Mouse (Mus musculus): ENCODE data around the gene Hmox1. TPM values are rescaled to one million over a fixed set of nuclear protein-coding genes. Genes with fewer than 3 reads are reported as not detected.

Gene Hmox1
- 9.5 and 9.7 TPM in 2 replicates for polyA plus RNA-seq (2015; fragmentation: Nextera tagmentation; extraction: Ambion mirVana)

GRCm38 (mm10) chr8:75093399-75094156, at the start of gene Hmox1:
Gene Hmox1, plus strand, starts transcription at chr8:75093621.
- H3K36me3 ChIP-seq (ENCODE audit: control insufficient read depth, insufficient read depth, low read length) = no peaks in the 10 kb centered on the region
- H3K27me3 ChIP-seq (ENCODE audit: control insufficient read depth, insufficient read depth, low read depth, low read length) = no peaks in the 10 kb centered on the region
- peak within 1 kb of the TSS; percentile 58 for H3K4me3 ChIP-seq (ENCODE audit: low read depth, low read length)
- peaks cover 11% of the 10 kb centered on the region for H3K4me1 ChIP-seq (ENCODE audit: control insufficient read depth, insufficient read depth, low read length)
- H3K27ac ChIP-seq (ENCODE audit: low read length) = no peak within 1 kb of the TSS
- peak; percentile 92 for ATAC-seq
- H3K4me2 ChIP-seq (ENCODE audit: low read length) = peak within 1 kb of the TSS; percentile 93
- H3K9ac ChIP-seq (ENCODE audit: low read depth, low read length) = peak within 1 kb of the TSS; percentile 78
- WGBS = under 1% methylated on average over 36 of the region's 36 CpGs
- no peaks in the 10 kb centered on the region for H3K9me3 ChIP-seq (replicated peaks; ENCODE audit: control insufficient read depth, low read length, poor library complexity, severe bottlenecking)

- WGBS = 89% methylated on average over 1 of the region's 1 CpGs
- no peak for ATAC-seq
- Histone ChIP-seq H3K9me3 (replicated peaks; ENCODE audit: control insufficient read depth, low read length, poor library complexity, severe bottlenecking) (no peaks in the 10 kb centered on the region), H3K9ac (ENCODE audit: low read depth, low read length) (no peak overlapping the region), H3K4me1 (ENCODE audit: control insufficient read depth, insufficient read depth, low read length) (no peaks in the 10 kb centered on the region), H3K4me2 (ENCODE audit: low read length) (no peak overlapping the region), H3K36me3 (ENCODE audit: control insufficient read depth, insufficient read depth, low read length) (no peaks in the 10 kb centered on the region), H3K27ac (ENCODE audit: low read length) (no peak overlapping the region), H3K27me3 (ENCODE audit: control insufficient read depth, insufficient read depth, low read depth, low read length) (no peaks in the 10 kb centered on the region), H3K4me3 (ENCODE audit: low read depth, low read length) (no peak overlapping the region)
These were observed 47.1 kb upstream of the Hmox1 start for GRCm38 (mm10) chr8:75046303-75046702.

- 88% methylated on average over 3 of the region's 3 CpGs for WGBS
- Histone ChIP-seq H3K36me3 (ENCODE audit: control insufficient read depth, insufficient read depth, low read length) (no peaks in the 10 kb centered on the region), H3K27ac (ENCODE audit: low read length) (no peak overlapping the region), H3K4me3 (ENCODE audit: low read depth, low read length) (no peak overlapping the region), H3K27me3 (ENCODE audit: control insufficient read depth, insufficient read depth, low read depth, low read length) (no peaks in the 10 kb centered on the region), H3K9ac (ENCODE audit: low read depth, low read length) (no peak overlapping the region), H3K9me3 (replicated peaks; ENCODE audit: control insufficient read depth, low read length, poor library complexity, severe bottlenecking) (no peaks in the 10 kb centered on the region), H3K4me1 (ENCODE audit: control insufficient read depth, insufficient read depth, low read length) (no peaks in the 10 kb centered on the region), H3K4me2 (ENCODE audit: low read length) (no peak overlapping the region)
- no peak for ATAC-seq
These were observed 45.6 kb upstream of the Hmox1 start for GRCm38 (mm10) chr8:75047784-75048183.

DNA sequence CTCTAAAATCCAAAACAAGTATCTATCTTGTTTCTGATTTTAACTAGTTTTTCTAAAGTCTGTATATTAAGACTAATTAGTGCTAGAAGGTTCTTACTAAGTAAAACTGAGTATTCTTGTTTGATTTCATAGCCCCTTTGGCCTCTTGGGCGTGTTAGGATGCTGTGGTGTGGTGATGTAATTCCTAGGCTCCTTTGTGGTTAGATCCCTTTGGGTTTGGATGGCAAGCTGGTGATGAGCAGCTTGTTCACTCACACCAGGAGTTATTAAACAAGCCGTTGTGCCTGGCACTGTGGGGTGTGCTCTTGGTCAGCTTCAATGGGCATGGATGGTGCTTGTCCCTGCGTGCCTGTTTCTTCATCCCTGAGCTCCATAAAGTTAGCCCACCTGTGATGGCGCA, 40.1 kb upstream of the Hmox1 start:
- WGBS = 90% methylated on average over 4 of the region's 4 CpGs
- Histone ChIP-seq H3K36me3 (ENCODE audit: control insufficient read depth, insufficient read depth, low read length) (no peaks in the 10 kb centered on the region; the same call in 1 of the 2 replicates), H3K4me2 (ENCODE audit: low read length) (no peak overlapping the region), H3K4me1 (ENCODE audit: control insufficient read depth, insufficient read depth, low read length) (no peaks in the 10 kb centered on the region), H3K27me3 (ENCODE audit: control insufficient read depth, insufficient read depth, low read depth, low read length) (no peaks in the 10 kb centered on the region), H3K9ac (ENCODE audit: low read depth, low read length) (no peak overlapping the region), H3K27ac (ENCODE audit: low read length) (no peak overlapping the region), H3K9me3 (replicated peaks; ENCODE audit: control insufficient read depth, low read length, poor library complexity, severe bottlenecking) (no peaks in the 10 kb centered on the region), H3K4me3 (ENCODE audit: low read depth, low read length) (no peak overlapping the region)
- no peak for ATAC-seq

DNA sequence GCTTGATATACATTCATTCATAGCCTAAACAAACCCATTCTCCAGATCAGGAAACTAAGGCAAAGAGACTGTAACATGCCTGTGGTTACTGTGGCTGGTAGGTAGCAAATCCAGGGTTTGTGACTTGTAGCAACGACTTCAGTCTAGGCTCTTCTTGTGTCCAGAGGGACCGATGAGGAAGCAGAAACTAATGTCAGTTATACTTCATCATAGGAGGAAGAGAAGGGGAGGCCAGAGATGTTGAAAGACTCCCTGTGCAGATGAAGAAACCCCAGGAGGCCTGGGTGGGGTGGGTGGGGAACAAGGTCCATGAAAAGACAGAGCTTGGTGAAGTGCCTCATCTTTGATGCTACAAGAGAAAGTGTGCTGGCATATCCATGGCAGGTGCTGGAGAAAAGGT, 37.7 kb upstream of the Hmox1 start:
- no peak overlapping the region for H3K9ac ChIP-seq (ENCODE audit: low read depth, low read length)
- no peak for ATAC-seq
- H3K4me1 ChIP-seq (ENCODE audit: control insufficient read depth, insufficient read depth, low read length) = no peaks in the 10 kb centered on the region
- WGBS = 92% methylated on average over 2 of the region's 2 CpGs
- no peaks in the 10 kb centered on the region for H3K9me3 ChIP-seq (replicated peaks; ENCODE audit: control insufficient read depth, low read length, poor library complexity, severe bottlenecking)
- no peak overlapping the region for H3K27ac ChIP-seq (ENCODE audit: low read length)
- H3K4me3 ChIP-seq (ENCODE audit: low read depth, low read length) = no peak overlapping the region
- H3K4me2 ChIP-seq (ENCODE audit: low read length) = no peak overlapping the region
- H3K27me3 ChIP-seq (ENCODE audit: control insufficient read depth, insufficient read depth, low read depth, low read length) = no peaks in the 10 kb centered on the region
- no peaks in the 10 kb centered on the region; the same call in 1 of the 2 replicates for H3K36me3 ChIP-seq (ENCODE audit: control insufficient read depth, insufficient read depth, low read length)

DNA sequence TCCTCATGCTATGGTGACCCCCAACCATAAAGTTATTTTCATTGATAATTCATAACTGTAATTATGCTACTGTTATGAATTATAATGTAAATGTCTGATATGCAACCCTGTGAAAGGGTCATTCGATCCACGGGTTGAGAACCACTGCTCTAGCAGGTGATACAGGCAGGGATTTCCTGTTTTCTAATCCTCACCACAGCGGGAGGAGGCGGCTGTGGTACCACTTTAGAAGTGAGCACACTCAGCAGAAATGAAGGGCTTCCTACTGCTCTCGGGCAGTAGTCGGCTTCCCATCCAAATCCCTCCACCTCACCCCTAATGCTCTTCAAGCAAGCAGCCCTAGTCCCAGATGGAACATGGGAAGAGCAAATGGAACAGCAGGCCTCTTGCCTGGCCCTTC, 33.4 kb upstream of the Hmox1 start:
- H3K9me3 ChIP-seq (replicated peaks; ENCODE audit: control insufficient read depth, low read length, poor library complexity, severe bottlenecking) = no peaks in the 10 kb centered on the region
- H3K27me3 ChIP-seq (ENCODE audit: control insufficient read depth, insufficient read depth, low read depth, low read length) = no peaks in the 10 kb centered on the region
- H3K36me3 ChIP-seq (ENCODE audit: control insufficient read depth, insufficient read depth, low read length) = no peaks in the 10 kb centered on the region; the same call in 1 of the 2 replicates
- ATAC-seq = no peak
- no peak overlapping the region for H3K9ac ChIP-seq (ENCODE audit: low read depth, low read length)
- no peak overlapping the region for H3K4me2 ChIP-seq (ENCODE audit: low read length)
- no peak overlapping the region for H3K27ac ChIP-seq (ENCODE audit: low read length)
- no peaks in the 10 kb centered on the region for H3K4me1 ChIP-seq (ENCODE audit: control insufficient read depth, insufficient read depth, low read length)
- WGBS = 75% methylated on average over 6 of the region's 6 CpGs
- H3K4me3 ChIP-seq (ENCODE audit: low read depth, low read length) = no peak overlapping the region

DNA sequence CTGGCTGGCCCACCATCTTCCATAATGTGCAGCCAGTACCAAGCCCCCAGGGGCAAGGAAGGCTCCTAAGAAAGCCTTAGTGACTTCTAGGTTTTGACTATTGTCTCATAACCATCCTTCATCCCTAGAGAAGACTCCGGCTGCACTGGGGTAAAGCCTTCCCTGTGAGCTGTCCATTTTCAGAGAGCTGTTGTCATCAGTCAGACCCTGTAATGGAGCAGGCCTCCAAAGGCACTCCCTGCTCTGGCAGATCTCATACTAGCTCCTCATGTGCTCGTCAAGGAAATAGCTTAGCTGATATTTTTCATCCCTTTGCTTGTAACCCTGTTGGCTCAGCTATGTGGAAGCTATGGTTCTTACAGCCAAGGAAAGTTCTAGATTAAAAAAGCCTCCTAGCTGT, 32.6 kb upstream of the Hmox1 start:
- Histone ChIP-seq H3K9ac (ENCODE audit: low read depth, low read length) (no peak overlapping the region), H3K36me3 (ENCODE audit: control insufficient read depth, insufficient read depth, low read length) (peaks cover 2% of the 10 kb centered on the region; the same call in 1 of the 2 replicates), H3K9me3 (replicated peaks; ENCODE audit: control insufficient read depth, low read length, poor library complexity, severe bottlenecking) (no peaks in the 10 kb centered on the region), H3K4me3 (ENCODE audit: low read depth, low read length) (no peak overlapping the region), H3K4me1 (ENCODE audit: control insufficient read depth, insufficient read depth, low read length) (no peaks in the 10 kb centered on the region), H3K27me3 (ENCODE audit: control insufficient read depth, insufficient read depth, low read depth, low read length) (no peaks in the 10 kb centered on the region), H3K27ac (ENCODE audit: low read length) (no peak overlapping the region), H3K4me2 (ENCODE audit: low read length) (no peak overlapping the region)
- 95% methylated on average over 2 of the region's 2 CpGs for WGBS
- no peak for ATAC-seq

DNA sequence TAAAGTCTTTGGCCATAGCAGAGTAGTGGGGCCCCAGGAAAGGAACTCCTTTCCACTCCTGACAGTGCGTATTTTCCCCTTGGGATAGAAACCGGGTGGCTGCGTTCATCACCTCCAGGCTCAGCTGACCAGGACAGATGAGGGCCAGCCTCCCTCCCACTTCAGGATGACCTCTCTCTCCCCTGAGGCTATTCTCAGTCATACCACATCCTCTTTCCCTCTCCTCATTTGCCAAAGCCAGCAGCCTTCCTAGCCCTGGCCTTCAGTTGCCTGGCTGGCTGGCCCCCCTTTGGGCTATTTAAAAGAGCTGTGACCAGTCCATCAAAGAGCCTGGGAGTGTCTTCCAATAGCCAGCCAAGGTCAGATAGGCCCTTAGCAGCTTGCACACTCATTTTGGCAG, 30.1 kb upstream of the Hmox1 start:
- Histone ChIP-seq H3K27me3 (ENCODE audit: control insufficient read depth, insufficient read depth, low read depth, low read length) (no peaks in the 10 kb centered on the region), H3K4me2 (ENCODE audit: low read length) (no peak overlapping the region), H3K4me1 (ENCODE audit: control insufficient read depth, insufficient read depth, low read length) (no peaks in the 10 kb centered on the region), H3K36me3 (ENCODE audit: control insufficient read depth, insufficient read depth, low read length) (peaks cover 3% of the 10 kb centered on the region), H3K27ac (ENCODE audit: low read length) (no peak overlapping the region), H3K9ac (ENCODE audit: low read depth, low read length) (no peak overlapping the region), H3K4me3 (ENCODE audit: low read depth, low read length) (no peak overlapping the region), H3K9me3 (replicated peaks; ENCODE audit: control insufficient read depth, low read length, poor library complexity, severe bottlenecking) (no peaks in the 10 kb centered on the region)
- 82% methylated on average over 3 of the region's 3 CpGs for WGBS
- ATAC-seq = no peak

DNA sequence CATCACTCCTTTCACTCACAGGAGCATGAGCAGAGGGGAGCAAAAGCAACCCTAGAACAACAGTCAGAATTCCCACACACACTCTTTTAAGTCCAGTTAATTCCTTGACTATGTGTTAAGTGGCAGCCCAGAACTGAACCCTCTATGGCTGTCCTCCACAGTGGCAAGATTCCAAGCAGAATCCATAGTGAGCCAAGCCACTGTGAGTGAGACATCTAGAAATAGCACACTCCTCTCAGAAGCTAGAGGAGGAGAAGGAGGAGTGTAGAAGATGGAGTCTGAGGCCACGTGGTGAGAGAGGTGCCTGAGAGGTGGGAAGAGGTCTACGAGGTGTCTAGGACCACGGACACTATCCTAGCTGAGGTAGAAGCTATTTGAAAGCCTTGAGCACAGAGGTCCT, 28.6 kb upstream of the Hmox1 start:
- H3K27me3 ChIP-seq (ENCODE audit: control insufficient read depth, insufficient read depth, low read depth, low read length) = no peaks in the 10 kb centered on the region
- H3K4me3 ChIP-seq (ENCODE audit: low read depth, low read length) = no peak overlapping the region
- H3K4me2 ChIP-seq (ENCODE audit: low read length) = no peak overlapping the region
- WGBS = 91% methylated on average over 3 of the region's 3 CpGs
- no peaks in the 10 kb centered on the region for H3K4me1 ChIP-seq (ENCODE audit: control insufficient read depth, insufficient read depth, low read length)
- H3K36me3 ChIP-seq (ENCODE audit: control insufficient read depth, insufficient read depth, low read length) = peaks cover 3% of the 10 kb centered on the region; the same call in 1 of the 2 replicates
- no peak for ATAC-seq
- no peak overlapping the region for H3K9ac ChIP-seq (ENCODE audit: low read depth, low read length)
- H3K27ac ChIP-seq (ENCODE audit: low read length) = no peak overlapping the region
- H3K9me3 ChIP-seq (replicated peaks; ENCODE audit: control insufficient read depth, low read length, poor library complexity, severe bottlenecking) = no peaks in the 10 kb centered on the region

All from midbrain, embryonic 16.5 days (tissue).